Mouse (Mus musculus) bone marrow, adult 2 months (tissue): Measurements from ENCODE around the gene Zdhhc14. TPM values are rescaled to one million over a fixed set of nuclear protein-coding genes. Genes with fewer than 3 reads are reported as not detected.
"Not testable (repeated sequence)": the region's sequence is repeated elsewhere in the genome, so short reads cannot be mapped to it uniquely, and the experiment has no call there.

Experiments used
- H3K27ac ChIP-seq: fragments of 200-500 bp; 2 replicates; pipeline ENCODE4 v1.5.1; 2012; ENCODE audit warnings: low read depth, mild to moderate bottlenecking, control low read depth, inconsistent platforms, low read length; ENCODE audit not compliant: control insufficient read depth, poor library complexity, insufficient read depth
- H3K4me1 ChIP-seq: fragments of 200-500 bp; 2 replicates; pipeline ENCODE4 v1.6.1; 2011; ENCODE audit warnings: low read length; ENCODE audit not compliant: control insufficient read depth, insufficient read depth
- H3K4me3 ChIP-seq: fragments of 200-500 bp; replicated peaks from 2 replicates; pipeline ENCODE3; 2011; ENCODE audit warnings: mild to moderate bottlenecking, low read depth, low read length, control low read depth; ENCODE audit not compliant: control insufficient read depth
- CTCF ChIP-seq: fragments of 200-500 bp; IDR thresholded peaks from 2 replicates; pipeline ENCODE4 v1.5.1; 2011; ENCODE audit warnings: low read length, control low read depth; ENCODE audit not compliant: control insufficient read depth, insufficient read depth
- POLR2A ChIP-seq: fragments of 200-500 bp; IDR thresholded peaks from 2 replicates; pipeline ENCODE4 v1.6.1; 2011; ENCODE audit warnings: low read depth, mild to moderate bottlenecking, control low read depth, low read length, borderline replicate concordance; ENCODE audit not compliant: control insufficient read depth
- WGBS: fragments of 180-500 bp; shearing (Covaris S2); methylation state at CpG from one replicate; pipeline ENCODE4 v1.1.7; 2018; 5-methylcytosine and 5-hydroxymethylcytosine counted together
- polyA plus RNA-seq: library from polyadenylated mRNA; stranded (reverse); fragments of >200 nt; gene quantifications from 2 replicates; pipeline ENCODE4 v1.2.4, GENCODE M21; 2011; ENCODE audit warnings: low replicate concordance; ENCODE audit not compliant: missing spikeins, insufficient read depth, insufficient read length

Gene Zdhhc14
- polyA plus RNA-seq, 1 experiment = 22.3 TPM

- 91% methylated on average over 8 of the region's 8 CpGs for WGBS
- H3K4me1 ChIP-seq = no peaks in the 10 kb centered on the region; the same call in 1 of the 2 replicates
Observed at GRCm38 (mm10) chr17:5606151-5606591, 113.8 kb downstream of the Zdhhc14 start.

GRCm38 (mm10) chr17:5607352-5607751, 115.0 kb downstream of the Zdhhc14 start:
- 89% methylated on average over 7 of the region's 7 CpGs for WGBS
- TF ChIP-seq CTCF (no peak), POLR2A (no peak)
- no peaks in the 10 kb centered on the region; the same call in 1 of the 2 replicates for H3K4me1 ChIP-seq
- no peak overlapping the region for H3K27ac ChIP-seq
- H3K4me3 ChIP-seq = no peak overlapping the region

More at GRCm38 (mm10) chr17:5606151-5606591, 113.8 kb downstream of the Zdhhc14 start:
- no peak overlapping the region for H3K27ac ChIP-seq
- no peak for TF ChIP-seq POLR2A
- no peak for TF ChIP-seq CTCF
- H3K4me3 ChIP-seq = no peak overlapping the region

- Histone ChIP-seq H3K27ac (no peak overlapping the region), H3K4me3 (no peak overlapping the region), H3K4me1 (no peaks in the 10 kb centered on the region; the same call in 1 of the 2 replicates)
- 93% methylated on average over 4 of the region's 4 CpGs for WGBS
- TF ChIP-seq CTCF = no peak
- no peak for TF ChIP-seq POLR2A
Observed at GRCm38 (mm10) chr17:5609875-5610552, 117.7 kb downstream of the Zdhhc14 start.

- Histone ChIP-seq H3K4me3 (no peak overlapping the region), H3K4me1 (no peaks in the 10 kb centered on the region; the same call in 1 of the 2 replicates), H3K27ac (no peak overlapping the region)
- TF ChIP-seq POLR2A (no peak), CTCF (no peak)
- 77% methylated on average over 4 of the region's 4 CpGs for WGBS
Observed at GRCm38 (mm10) chr17:5612236-5612635, 119.9 kb downstream of the Zdhhc14 start.

GRCm38 (mm10) chr17:5614771-5615318, 122.5 kb downstream of the Zdhhc14 start:
- H3K4me3 ChIP-seq = no peak overlapping the region
- TF ChIP-seq CTCF (no peak), POLR2A (no peak)
- H3K4me1 ChIP-seq = no peaks in the 10 kb centered on the region; the same call in 1 of the 2 replicates
- H3K27ac ChIP-seq = no peak overlapping the region
- WGBS = 56% methylated on average over 9 of the region's 9 CpGs

- 88% methylated on average over 25 of the region's 25 CpGs for WGBS
- TF ChIP-seq POLR2A = no peak
- no peak for TF ChIP-seq CTCF
- no peaks in the 10 kb centered on the region for H3K4me1 ChIP-seq
- no peak overlapping the region for H3K27ac ChIP-seq
- no peak overlapping the region for H3K4me3 ChIP-seq
Observed at GRCm38 (mm10) chr17:5621626-5622591, 129.6 kb downstream of the Zdhhc14 start.

- no peak overlapping the region for H3K4me3 ChIP-seq
- no peak overlapping the region for H3K27ac ChIP-seq
- TF ChIP-seq CTCF (no peak), POLR2A (no peak)
- no peaks in the 10 kb centered on the region for H3K4me1 ChIP-seq
- WGBS = 67% methylated on average over 6 of the region's 6 CpGs
Observed at GRCm38 (mm10) chr17:5622764-5623163, 130.4 kb downstream of the Zdhhc14 start.

GRCm38 (mm10) chr17:5623181-5623580, 130.8 kb downstream of the Zdhhc14 start:
- Histone ChIP-seq H3K4me3 (no peak overlapping the region), H3K4me1 (no peaks in the 10 kb centered on the region)

GRCm38 (mm10) chr17:5624815-5625214, 132.5 kb downstream of the Zdhhc14 start:
- not testable (repeated sequence) for H3K4me3 ChIP-seq, H3K4me1 ChIP-seq, H3K27ac ChIP-seq
- 70% methylated on average over 1 of the region's 1 CpGs for WGBS

More at GRCm38 (mm10) chr17:5623181-5623580, 130.8 kb downstream of the Zdhhc14 start:
- no peak for TF ChIP-seq POLR2A
- no peak for TF ChIP-seq CTCF
- no peak overlapping the region for H3K27ac ChIP-seq
